Mouse (Mus musculus) cortical plate, adult 2 months (tissue): ENCODE measurements around the gene Prpf6. TPM values are rescaled to one million over a fixed set of nuclear protein-coding genes. Genes with fewer than 3 reads are reported as not detected.

Experiments used
- H3K27ac ChIP-seq: fragments of 200-500 bp; 2 replicates; pipeline ENCODE4 v1.5.1; 2012; ENCODE audit warnings: low read length, control low read depth, inconsistent platforms; ENCODE audit not compliant: insufficient read depth
- H3K4me1 ChIP-seq: fragments of 200-500 bp; 2 replicates; pipeline ENCODE4 v1.6.1; 2011; ENCODE audit warnings: low read length; ENCODE audit not compliant: control insufficient read depth, insufficient read depth
- H3K4me3 ChIP-seq: fragments of 200-500 bp; 2 replicates; pipeline ENCODE4 v1.5.1; 2011; ENCODE audit warnings: mild to moderate bottlenecking, low read length, control low read depth; ENCODE audit not compliant: insufficient read depth
- CTCF ChIP-seq: fragments of 200-500 bp; IDR thresholded peaks from 2 replicates; pipeline ENCODE4 v1.5.1; 2011; ENCODE audit warnings: mild to moderate bottlenecking, control low read depth, low read length; ENCODE audit not compliant: insufficient read depth; ENCODE audit errors: extremely low read depth
- POLR2A ChIP-seq: fragments of 200-500 bp; IDR thresholded peaks from 2 replicates; pipeline ENCODE4 v1.6.1; 2011; ENCODE audit warnings: mild to moderate bottlenecking, low read length, control low read depth; ENCODE audit not compliant: insufficient read depth; ENCODE audit errors: extremely low read depth
- polyA plus RNA-seq: library from polyadenylated mRNA; depleted of rRNA; stranded (reverse); fragments of >200 nt; gene quantifications from 2 replicates; pipeline ENCODE4 v1.2.3, GENCODE M21; 2012

The Prpf6 gene
- polyA plus RNA-seq, 1 experiment, result 35.6 TPM

DNA sequence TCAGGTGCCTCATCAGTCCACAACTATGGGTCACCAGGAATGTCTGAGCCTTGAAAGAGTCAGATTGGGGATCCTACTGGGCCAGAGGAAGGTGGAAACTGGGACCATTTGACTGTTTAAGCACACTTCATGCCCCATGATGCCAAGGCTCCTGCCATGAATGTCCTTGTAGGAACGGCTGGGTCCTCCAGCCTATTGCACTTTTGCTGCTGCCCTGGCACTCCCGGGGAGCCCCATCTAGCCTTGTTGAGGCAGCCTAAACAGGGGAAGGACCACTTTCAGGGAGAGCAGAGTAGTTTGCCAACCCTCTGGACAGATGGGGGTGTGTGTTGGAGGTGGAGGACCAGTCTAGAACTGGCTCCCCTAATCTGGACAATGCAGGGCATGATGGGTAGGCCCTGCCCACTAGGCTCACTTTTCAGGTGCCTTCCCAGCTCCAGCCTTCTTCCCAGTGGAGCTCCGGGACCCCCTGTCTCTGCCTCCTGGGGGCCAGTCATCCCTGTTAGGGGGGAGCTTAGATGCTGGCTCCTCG, 7.2 kb upstream of the Prpf6 start, which contains the start of gene Uckl1:
Gene Uckl1 (minus strand): TSS at position 482 of the 532 bp plus-strand sequence.
- TF ChIP-seq CTCF, result no peak
- no peak for TF ChIP-seq POLR2A
- H3K27ac ChIP-seq, result no peak within 1 kb of the TSS
- H3K4me3 ChIP-seq, result no peak within 1 kb of the TSS
- H3K4me1 ChIP-seq, result 0 out of 2 replicates have a peak, but pooled peaks cover 1% of the 10 kb centered on the region

DNA sequence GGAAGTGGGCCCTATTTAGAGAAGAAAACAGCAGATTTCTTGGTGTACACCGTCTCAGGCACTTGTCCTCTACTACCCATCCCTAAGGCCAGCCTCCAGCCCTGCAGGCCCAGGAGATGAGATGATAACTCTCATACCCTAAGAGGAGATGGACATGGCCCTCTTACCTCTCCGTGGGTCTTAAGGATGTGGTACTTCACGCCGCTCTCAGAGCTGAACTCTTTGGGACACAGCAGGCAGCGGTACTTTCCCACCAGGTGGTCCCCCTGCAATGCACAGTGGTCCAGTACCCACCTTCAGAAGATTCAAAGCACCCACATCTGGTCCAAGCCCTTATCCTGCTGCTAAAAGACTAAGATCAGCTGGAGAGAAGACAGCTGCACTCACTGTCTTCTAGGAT, 6.2 kb upstream of the Prpf6 start:
- Histone ChIP-seq H3K4me1 (no peaks in the 10 kb centered on the region), H3K27ac (no peak overlapping the region), H3K4me3 (no peak overlapping the region)
- TF ChIP-seq POLR2A, result no peak
- TF ChIP-seq CTCF, result no peak

DNA sequence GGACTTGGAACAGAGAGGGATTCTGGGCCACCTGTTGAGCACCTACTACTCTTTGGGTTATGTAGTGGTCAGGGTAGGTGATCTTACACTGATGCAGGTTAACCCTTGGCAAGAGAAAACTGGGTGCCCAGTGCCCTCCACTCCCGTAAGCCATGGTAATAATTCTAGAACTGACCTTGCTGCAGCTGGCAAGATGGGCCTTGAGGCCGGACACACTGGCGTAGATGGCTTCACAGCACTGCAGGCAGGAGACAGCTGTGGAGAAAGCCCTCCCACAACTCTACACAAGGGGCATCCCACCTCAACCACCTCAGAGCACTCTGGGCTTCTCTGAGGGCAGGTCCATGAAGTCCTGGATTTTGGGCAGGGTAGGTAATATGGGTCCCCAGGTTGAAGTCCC, 5.5 kb upstream of the Prpf6 start:
- TF ChIP-seq POLR2A (no peak), CTCF (no peak)
- Histone ChIP-seq H3K27ac (no peak overlapping the region), H3K4me3 (no peak overlapping the region), H3K4me1 (no peaks in the 10 kb centered on the region)

DNA sequence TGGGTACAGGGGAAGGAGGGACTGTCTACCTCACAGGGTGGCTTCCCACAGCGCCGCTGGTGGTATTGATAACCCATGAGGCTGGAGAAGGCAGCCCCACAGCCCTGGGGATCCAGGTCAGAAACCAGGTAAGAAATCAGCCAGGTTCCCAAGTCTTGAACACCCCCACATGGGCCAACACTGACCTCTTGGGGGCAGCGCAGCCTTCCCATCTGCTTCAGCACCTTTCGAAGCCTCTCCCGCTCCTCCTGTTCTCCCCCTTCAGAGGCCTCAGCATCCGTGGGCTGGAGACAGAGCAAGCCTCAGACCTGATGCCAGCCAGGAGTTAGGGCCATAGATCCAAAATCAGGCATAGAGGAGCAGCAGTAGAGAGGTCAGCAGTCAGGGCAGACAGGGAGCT, 3.9 kb upstream of the Prpf6 start:
- TF ChIP-seq CTCF, result no peak
- TF ChIP-seq POLR2A, result no peak
- no peaks in the 10 kb centered on the region for H3K4me1 ChIP-seq
- H3K27ac ChIP-seq, result no peak overlapping the region
- H3K4me3 ChIP-seq, result no peak overlapping the region

DNA sequence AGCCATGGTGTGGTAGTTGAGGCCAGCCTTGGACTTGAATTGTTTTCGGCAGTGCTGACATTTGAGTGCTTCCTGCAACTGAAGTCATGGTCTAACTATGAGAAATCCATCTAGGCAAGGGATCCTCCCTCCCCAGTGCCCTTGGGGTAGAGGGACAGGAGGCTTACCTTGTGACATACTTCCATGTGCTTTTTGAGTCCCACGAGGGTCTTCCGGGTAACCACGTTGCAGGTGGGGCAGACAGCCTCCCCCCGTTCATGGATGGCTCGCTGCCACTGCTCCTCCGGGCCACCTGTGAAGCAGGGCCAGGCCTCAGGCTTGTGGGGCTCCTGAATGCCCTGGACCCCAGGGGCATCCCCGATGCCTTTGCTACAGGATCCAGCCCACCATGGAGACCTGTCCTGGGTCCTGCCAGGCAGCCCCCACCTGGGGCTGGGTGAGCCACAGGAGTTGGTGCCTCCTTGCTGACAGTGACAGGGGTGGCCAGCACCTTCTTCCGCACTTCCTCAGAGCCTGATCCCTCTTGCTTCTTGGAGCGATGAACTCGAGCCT, 3.4 kb upstream of the Prpf6 start:
- H3K4me1 ChIP-seq, result no peaks in the 10 kb centered on the region
- no peak for TF ChIP-seq POLR2A
- no peak for TF ChIP-seq CTCF
- no peak overlapping the region for H3K27ac ChIP-seq
- no peak overlapping the region for H3K4me3 ChIP-seq

DNA sequence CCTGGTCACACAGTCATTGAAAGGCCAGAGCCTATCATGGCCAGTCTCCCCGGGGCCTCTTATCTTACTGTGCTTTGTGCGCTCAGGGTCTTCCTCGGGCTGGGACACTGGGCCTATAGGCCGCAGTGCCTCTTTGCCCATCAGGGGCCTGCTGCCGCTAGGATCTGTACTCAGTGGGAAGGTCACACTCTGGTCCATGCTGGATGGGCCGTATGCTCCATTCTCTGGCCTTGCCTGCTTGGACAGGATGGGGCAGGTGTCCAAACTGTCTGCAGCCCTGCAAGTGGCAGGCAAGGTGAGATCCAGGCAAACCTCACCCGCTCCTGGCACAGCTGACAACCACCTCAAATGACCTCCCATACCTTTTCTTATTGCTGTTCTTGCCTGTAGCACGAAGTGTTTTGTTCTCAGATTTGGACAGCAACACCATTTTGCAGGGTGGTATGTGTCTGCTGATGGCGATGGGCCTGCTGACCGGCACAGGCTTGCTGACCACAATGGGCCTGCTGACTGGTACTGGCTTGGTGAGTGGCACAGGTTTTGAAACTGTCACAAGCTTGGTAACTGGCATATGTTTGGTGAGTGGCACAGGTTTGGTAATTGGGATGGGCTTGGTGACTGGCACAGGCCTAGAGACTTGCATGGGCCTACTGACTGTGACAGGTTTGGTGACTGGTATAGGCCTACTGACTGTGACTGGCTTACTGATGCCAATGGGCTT, 2.5 kb upstream of the Prpf6 start:
- H3K4me1 ChIP-seq, result no peaks in the 10 kb centered on the region
- TF ChIP-seq POLR2A (no peak), CTCF (no peak)
- no peak overlapping the region for H3K27ac ChIP-seq
- H3K4me3 ChIP-seq, result no peak overlapping the region

DNA sequence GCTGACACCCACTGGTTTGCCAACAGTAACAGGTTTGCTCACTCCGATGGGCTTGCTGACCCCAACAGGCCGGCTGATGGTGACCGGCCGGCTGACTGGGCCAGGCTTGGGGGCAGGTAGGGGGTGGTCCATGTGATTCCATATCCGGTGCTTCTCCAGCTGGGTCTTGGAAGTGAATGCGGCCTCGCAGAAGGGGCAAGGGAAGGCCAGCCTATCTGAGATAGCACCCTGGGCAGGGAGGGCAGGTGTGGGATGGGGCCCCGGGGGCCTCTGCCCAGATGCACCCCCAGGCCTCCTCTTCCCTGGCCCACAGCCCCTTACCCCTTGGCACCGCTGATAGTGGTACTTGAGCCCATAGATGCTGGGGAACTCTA, 1.9 kb upstream of the Prpf6 start:
- TF ChIP-seq POLR2A (no peak), CTCF (no peak)
- H3K27ac ChIP-seq, result no peak overlapping the region
- no peaks in the 10 kb centered on the region for H3K4me1 ChIP-seq
- H3K4me3 ChIP-seq, result no peak overlapping the region

DNA sequence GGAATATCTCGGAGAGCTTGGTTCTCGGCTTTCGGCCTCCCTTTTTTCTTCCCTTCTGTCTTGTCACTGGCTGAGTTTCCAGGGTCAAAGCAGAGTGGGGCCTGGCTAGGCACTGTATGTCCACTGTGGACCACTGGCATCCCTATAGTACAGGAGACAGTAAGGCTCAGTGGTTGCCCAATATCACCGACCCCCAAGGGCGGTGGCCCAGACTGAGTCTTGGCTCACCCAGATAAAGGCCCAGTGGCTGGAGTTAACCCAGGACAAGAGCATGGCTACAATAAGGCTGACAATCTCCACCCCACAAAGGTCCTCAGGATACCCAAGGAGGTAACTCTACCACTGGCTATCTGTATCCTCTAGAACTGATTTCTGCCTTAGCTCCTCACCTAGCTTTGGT, 1.2 kb upstream of the Prpf6 start:
- Histone ChIP-seq H3K4me3 (no peak overlapping the region), H3K4me1 (no peaks in the 10 kb centered on the region), H3K27ac (no peak overlapping the region)
- TF ChIP-seq CTCF (no peak), POLR2A (no peak)

DNA sequence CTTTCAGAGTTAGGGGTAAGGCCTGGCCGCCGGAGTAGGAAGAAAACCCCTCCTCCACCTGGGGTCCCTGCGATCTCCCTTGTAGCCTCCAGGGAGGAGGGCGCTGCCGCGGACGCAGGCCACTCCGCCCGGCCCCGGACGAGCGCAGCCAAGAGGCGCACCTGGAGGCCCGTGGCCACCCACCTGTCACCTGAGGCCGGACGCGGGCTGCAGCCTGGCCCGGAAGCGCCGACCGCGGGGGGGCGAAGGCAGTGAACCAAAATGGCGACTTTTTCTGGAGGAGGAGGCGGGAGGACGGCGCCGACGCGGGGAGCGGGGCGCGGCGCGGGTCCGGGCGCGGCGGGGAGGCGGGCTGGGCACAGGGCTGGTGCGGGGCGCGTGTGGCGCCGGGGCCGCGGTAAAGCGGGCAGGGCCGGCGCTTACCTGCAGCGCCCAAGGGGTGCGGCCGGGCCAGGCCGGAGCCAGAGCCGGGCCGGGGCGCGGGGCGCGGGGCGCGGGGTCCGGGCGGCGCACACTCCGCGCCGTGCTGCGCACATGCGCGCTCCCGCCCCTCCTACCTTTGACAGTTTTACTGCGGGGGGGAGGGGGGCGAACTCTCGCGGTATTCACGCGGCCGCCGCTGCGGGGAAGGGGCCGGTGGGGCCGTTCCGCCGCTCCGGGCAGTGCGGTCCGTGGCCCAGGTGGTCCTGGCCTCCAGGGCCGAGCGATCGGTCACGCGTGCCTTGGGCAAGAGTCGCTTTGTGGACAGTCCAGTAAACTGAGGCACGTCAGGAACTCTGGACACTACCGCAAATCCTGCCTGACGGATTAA, 768 bp downstream of the Prpf6 start, which contains the start of gene Zfp512b:
Gene Zfp512b (minus strand): TSS at position 573 of the 811 bp plus-strand sequence.
- Histone ChIP-seq H3K4me1 (no peaks in the 10 kb centered on the region), H3K4me3 (peak within 1 kb of the TSS; percentile 97), H3K27ac (peak within 1 kb of the TSS; percentile 99)
- no peak for TF ChIP-seq CTCF
- TF ChIP-seq POLR2A, result peak; percentile 72; the same call in 1 of the 2 replicates

DNA sequence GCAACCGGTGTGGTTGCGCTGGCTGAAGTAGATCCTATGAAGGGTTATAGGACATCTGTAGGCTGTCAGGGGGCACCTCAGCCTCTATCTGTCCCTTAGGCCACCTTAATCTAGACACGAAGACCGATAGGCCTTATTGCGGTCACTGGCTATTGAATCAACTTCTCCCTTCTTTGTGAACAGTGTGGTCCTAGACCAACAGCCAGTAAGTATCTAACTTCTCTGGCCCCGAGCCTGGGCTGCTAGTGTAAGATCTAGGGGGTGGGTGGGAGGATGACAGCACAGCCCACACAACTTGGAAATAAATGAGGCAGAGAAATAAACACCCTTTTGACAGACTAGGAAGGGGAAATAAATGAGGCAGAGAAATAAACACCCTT, 1.4 kb downstream of the Prpf6 start:
- Histone ChIP-seq H3K27ac (peak overlapping the region; percentile 87), H3K4me3 (peak overlapping the region; percentile 97), H3K4me1 (no peaks in the 10 kb centered on the region)
- TF ChIP-seq POLR2A (no peak), CTCF (no peak)
